8 mouse cellular contexts compared by ENCODE assay signal in the genomic region with DNA sequence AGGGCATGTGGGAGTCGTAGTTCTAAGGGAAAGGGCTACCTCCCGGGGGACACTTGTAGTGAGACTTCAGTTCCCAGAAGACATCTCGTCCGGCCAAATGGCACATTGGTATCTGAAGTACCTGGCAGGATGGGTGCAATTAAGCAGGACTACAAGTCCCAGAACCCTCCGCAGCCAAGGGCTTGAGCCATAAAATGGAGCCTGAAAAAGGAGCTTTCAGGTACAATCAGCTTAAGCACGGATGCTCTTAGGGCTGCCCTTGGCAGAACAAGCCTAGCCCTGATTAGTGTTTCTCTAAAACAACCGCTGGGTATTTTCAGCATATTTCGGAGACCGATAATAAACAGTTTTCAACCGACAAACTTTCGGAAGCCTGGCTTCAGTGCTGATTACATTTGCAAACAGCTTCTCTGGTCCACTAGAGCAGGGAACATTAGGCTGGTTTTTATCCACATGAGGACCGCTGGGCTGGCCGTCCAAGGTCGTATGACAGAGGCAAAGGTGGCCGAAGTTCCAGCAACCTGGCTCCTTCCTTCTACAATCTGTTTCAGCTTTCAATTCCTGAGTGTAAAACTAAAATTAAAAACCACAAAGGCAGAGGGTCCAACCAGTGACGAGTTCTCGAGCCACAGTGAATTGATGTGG. TPM values are rescaled to one million over a fixed set of nuclear protein-coding genes. Genes with fewer than 3 reads are reported as not detected.
DNase-seq lines count a peak whose midpoint lies in the region; ATAC-seq and TF ChIP-seq lines count a peak whose summit lies in the region.

No protein-coding gene starts in this region.

- peak overlapping the region; percentile 59 for H3K9ac ChIP-seq in hindbrain, embryonic 11.5 days (ENCODE audit: low read depth, low read length)
- peak overlapping the region; percentile 65 for H3K9ac ChIP-seq in lung, embryonic 14.5 days

- DNase-seq in MN1 (ENCODE audit: low spot score) = peak; percentile 80
- DNase-seq in cerebellum, adult 9-10 months = peak; percentile 95
- peak; percentile 68 for DNase-seq in frontal cortex, postnatal 10 days (ENCODE audit: low spot score in 2 of 2)
- peak; percentile 84 for DNase-seq in hindbrain, embryonic 11.5 days (ENCODE audit: low spot score)
- peak; percentile 57 for DNase-seq in layer of hippocampus, adult 9-10 months (ENCODE audit: low spot score)
- DNase-seq in lung, embryonic 14.5 days = peak; percentile 86
- DNase-seq in ovary, postnatal 10 days (ENCODE audit: low spot score) = peak; percentile 22
- DNase-seq in thymus, postnatal 0 days (ENCODE audit: low spot score) = peak; percentile 62

- H3K4me1 ChIP-seq in hindbrain, embryonic 11.5 days (replicated peaks; ENCODE audit: control insufficient read depth, insufficient read depth, low read length) = no peaks in the 10 kb centered on the region
- no peaks in the 10 kb centered on the region for H3K4me1 ChIP-seq in lung, embryonic 14.5 days (ENCODE audit: insufficient read depth)

- peak overlapping the region; percentile 54 for H3K4me3 ChIP-seq in hindbrain, embryonic 11.5 days (ENCODE audit: low read depth, low read length)
- H3K4me3 ChIP-seq in lung, embryonic 14.5 days (ENCODE audit: low read depth, low read length) = peak overlapping the region; percentile 65

- no peaks in the 10 kb centered on the region for H3K9me3 ChIP-seq in hindbrain, embryonic 11.5 days (ENCODE audit: control insufficient read depth, low read length)
- no peaks in the 10 kb centered on the region for H3K9me3 ChIP-seq in lung, embryonic 14.5 days (ENCODE audit: low read depth, low read length)

- no peak overlapping the region for H3K27ac ChIP-seq in hindbrain, embryonic 11.5 days (ENCODE audit: low read depth, low read length)
- no peak overlapping the region; the same call in 1 of the 2 replicates for H3K27ac ChIP-seq in lung, embryonic 14.5 days (ENCODE audit: low read depth)

- no peak for TF ChIP-seq CTCF in lung, embryonic 14.5 days (IDR thresholded peaks at IDR 0.05; ENCODE audit: low read depth)

- no peaks in the 10 kb centered on the region for H3K36me3 ChIP-seq in hindbrain, embryonic 11.5 days (ENCODE audit: control insufficient read depth, insufficient read depth, low read length)
- no peaks in the 10 kb centered on the region for H3K36me3 ChIP-seq in lung, embryonic 14.5 days (ENCODE audit: insufficient read depth)

- WGBS in hindbrain, embryonic 11.5 days = 9% methylated on average over 17 of the region's 17 CpGs
- 7% methylated on average over 17 of the region's 17 CpGs for WGBS in lung, embryonic 14.5 days

- H3K4me2 ChIP-seq in hindbrain, embryonic 11.5 days (replicated peaks; ENCODE audit: low read depth, low read length) = peak overlapping the region; percentile 48
- peak overlapping the region; percentile 73 for H3K4me2 ChIP-seq in lung, embryonic 14.5 days

- H3K27me3 ChIP-seq in hindbrain, embryonic 11.5 days (ENCODE audit: control insufficient read depth, insufficient read depth, low read length) = no peaks in the 10 kb centered on the region
- H3K27me3 ChIP-seq in lung, embryonic 14.5 days (ENCODE audit: insufficient read depth, low read length) = no peaks in the 10 kb centered on the region

- ATAC-seq in hindbrain, embryonic 11.5 days (ENCODE audit: low FRiP score) = peak; percentile 85
- peak; percentile 82 for ATAC-seq in lung, embryonic 14.5 days (ENCODE audit: insufficient read depth)

RNA-seq across cellular contexts. Expression of gene Fhit, which starts 0.9 kb away (rescaled TPM):
- polyA plus RNA-seq in hindbrain, embryonic 11.5 days (2014; fragmentation: Nextera tagmentation; extraction: Ambion mirVana) = 4.0 and 5.0 TPM in 2 replicates
- 5.3 and 5.9 TPM in 2 replicates for polyA plus RNA-seq in lung, embryonic 14.5 days (2014; fragmentation: Nextera tagmentation; extraction: Ambion mirVana)
- polyA plus RNA-seq in thymus, postnatal 0 days (2015; fragmentation: Nextera tagmentation; extraction: Ambion mirVana) = 18.0 and 18.5 TPM in 2 replicates

Comparison
In these comparisons a context has a peak if more than half of its experiments do, and no peak if none do; other contexts are left out.
1. DNase-seq: peak in every context shown above with its lines; median percentile 95 in cerebellum, adult 9-10 months; 86 in lung, embryonic 14.5 days; 84 in hindbrain, embryonic 11.5 days; 80 in MN1; 68 in frontal cortex, postnatal 10 days; 62 in thymus, postnatal 0 days; 57 in layer of hippocampus, adult 9-10 months; 22 in ovary, postnatal 10 days.